In genomic region chr11:66442631-66443030, GRCm38 (mm10) we compare ENCODE assay signal across 28 mouse cellular contexts.
A peak's percentile ranks its signal among the peaks of the same experiment; 100 is the strongest.
DNase-seq lines count a peak whose midpoint lies in the region; ATAC-seq and TF ChIP-seq lines count a peak whose summit lies in the region.
"Had no signal": no experiment of that assay in that cellular context is flagged by ENCODE, and none has a peak within 500 bp of the region (broad histone marks: within the 10 kb centered on the region; RNA-seq: fewer than 3 reads in every experiment).

No protein-coding gene starts in this region.

- no peak for TF ChIP-seq EP300 in liver, postnatal 0 days (IDR thresholded peaks at IDR 0.05; ENCODE audit: low read depth)

- DNase-seq in embryo, embryonic 10.5 days (ENCODE audit: low spot score) = peak; percentile 50
- DNase-seq in embryo, embryonic 10 days (ENCODE audit: low spot score) = no peak
- DNase-seq in hindbrain, embryonic 10.5 days (ENCODE audit: low spot score) = peak; percentile 10
- no peak for DNase-seq in hindbrain, postnatal 0 days (ENCODE audit: low spot score)
- DNase-seq in Muller cell, postnatal 12 days (ENCODE audit: inconsistent ontology term) = peak; percentile 51
- DNase-seq in mesoderm, embryonic 11.5 days (ENCODE audit: low read depth, low spot score) = peak; percentile 13
- DNase-seq in heart, postnatal 25 days (ENCODE audit: low spot score) = no peak
- DNase-seq in liver, postnatal 0 days = no peak
- DNase-seq: adrenal gland, adult 2 months; adrenal gland, postnatal 36 days; B cell, adult 2 months; cerebellum, adult 11-12 months; cerebellum, adult 9-10 months; cerebellum, postnatal 25 days; gastrocnemius, postnatal 10 days; heart, adult 18-20 months; heart, postnatal 10 days; kidney, adult 11 months had no signal

- no peak overlapping the region for H3K4me3 ChIP-seq in hindbrain, embryonic 10.5 days
- H3K4me3 ChIP-seq in hindbrain, postnatal 0 days (ENCODE audit: low read length) = no peak overlapping the region
- no peak overlapping the region for H3K4me3 ChIP-seq in liver, postnatal 0 days (ENCODE audit: low read depth, low read length)
- H3K4me3 ChIP-seq: embryonic facial prominence, embryonic 15.5 days; erythroblast, embryonic 14.5 days; forebrain, embryonic 10.5 days; heart, embryonic 10.5 days had no signal

- peaks cover 9% of the 10 kb centered on the region; the same call in 1 of the 2 replicates for H3K4me1 ChIP-seq in hindbrain, embryonic 10.5 days (replicated peaks)
- no peaks in the 10 kb centered on the region for H3K4me1 ChIP-seq in hindbrain, postnatal 0 days (ENCODE audit: insufficient read depth, low read length)
- H3K4me1 ChIP-seq in liver, postnatal 0 days (ENCODE audit: insufficient read depth) = no peaks in the 10 kb centered on the region
- H3K4me1 ChIP-seq: embryonic facial prominence, embryonic 15.5 days; heart, embryonic 10.5 days had no signal

- intact Hi-C loops in heart, postnatal 25 days (cut with DNase I) = no loop called here

- H3K27me3 ChIP-seq in hindbrain, embryonic 10.5 days (ENCODE audit: insufficient read depth, poor library complexity, severe bottlenecking) = no peaks in the 10 kb centered on the region
- H3K27me3 ChIP-seq in hindbrain, postnatal 0 days (ENCODE audit: insufficient read depth, low read length) = no peaks in the 10 kb centered on the region
- no peaks in the 10 kb centered on the region for H3K27me3 ChIP-seq in liver, postnatal 0 days (ENCODE audit: insufficient read depth, low read length)
- H3K27me3 ChIP-seq: embryonic facial prominence, embryonic 15.5 days had no signal

- ATAC-seq in hindbrain, postnatal 0 days = no peak
- ATAC-seq in liver, postnatal 0 days = no peak
- ATAC-seq: activated CD4-positive, CD25-positive, alpha-beta regulatory T cell, adult 4 months; CD4-positive, CD25-positive, alpha-beta regulatory T cell, adult 4 months; forebrain, embryonic 16.5 days; hindbrain, embryonic 16.5 days; Patski had no signal

- no peak overlapping the region for H3K27ac ChIP-seq in hindbrain, embryonic 10.5 days
- H3K27ac ChIP-seq in hindbrain, postnatal 0 days = no peak overlapping the region
- no peak overlapping the region for H3K27ac ChIP-seq in liver, postnatal 0 days (ENCODE audit: low read depth)
- H3K27ac ChIP-seq: embryonic facial prominence, embryonic 15.5 days; forebrain, embryonic 10.5 days; heart, embryonic 10.5 days had no signal

- WGBS in hindbrain, embryonic 10.5 days = 20% methylated on average over 5 of the region's 5 CpGs
- 17% methylated on average over 5 of the region's 5 CpGs for WGBS in hindbrain, postnatal 0 days
- 64% methylated on average over 5 of the region's 5 CpGs for WGBS in liver, postnatal 0 days (ENCODE audit: insufficient replicate concordance)

- H3K36me3 ChIP-seq in hindbrain, embryonic 10.5 days = no peaks in the 10 kb centered on the region
- no peaks in the 10 kb centered on the region for H3K36me3 ChIP-seq in hindbrain, postnatal 0 days (ENCODE audit: insufficient read depth, low read length)
- no peaks in the 10 kb centered on the region for H3K36me3 ChIP-seq in liver, postnatal 0 days (replicated peaks; ENCODE audit: insufficient read depth, low read length)
- H3K36me3 ChIP-seq: embryonic facial prominence, embryonic 15.5 days; forebrain, embryonic 10.5 days; G1E; heart, embryonic 10.5 days had no signal

- H3K9ac ChIP-seq in hindbrain, postnatal 0 days (replicated peaks; ENCODE audit: low read length) = no peak overlapping the region
- H3K9ac ChIP-seq in liver, postnatal 0 days (replicated peaks) = no peak overlapping the region
- H3K9ac ChIP-seq: embryonic facial prominence, embryonic 15.5 days had no signal

- TF ChIP-seq CTCF in hindbrain, postnatal 0 days (IDR thresholded peaks at IDR 0.05; ENCODE audit: low read depth) = no peak
- no peak for TF ChIP-seq CTCF in liver, postnatal 0 days (IDR thresholded peaks at IDR 0.05; ENCODE audit: low read depth)

- no peak overlapping the region for H3K4me2 ChIP-seq in hindbrain, postnatal 0 days (ENCODE audit: low read depth, low read length)
- no peak overlapping the region for H3K4me2 ChIP-seq in liver, postnatal 0 days (ENCODE audit: low read depth, low read length)
- H3K4me2 ChIP-seq: embryonic facial prominence, embryonic 15.5 days had no signal

- no peaks in the 10 kb centered on the region for H3K9me3 ChIP-seq in hindbrain, embryonic 10.5 days
- no peaks in the 10 kb centered on the region for H3K9me3 ChIP-seq in hindbrain, postnatal 0 days (ENCODE audit: low read length)
- no peaks in the 10 kb centered on the region for H3K9me3 ChIP-seq in liver, postnatal 0 days (ENCODE audit: low read length)
- H3K9me3 ChIP-seq: embryonic facial prominence, embryonic 15.5 days; forebrain, embryonic 10.5 days; heart, embryonic 10.5 days had no signal

Comparison
In these comparisons a context has a peak if more than half of its experiments do, and no peak if none do; other contexts are left out.
1. DNase-seq: peak in embryo, embryonic 10.5 days (single experiment), hindbrain, embryonic 10.5 days (single experiment), Muller cell, postnatal 12 days (single experiment) and mesoderm, embryonic 11.5 days (single experiment); none in embryo, embryonic 10 days (single experiment), hindbrain, postnatal 0 days (single experiment), heart, postnatal 25 days (single experiment) and liver, postnatal 0 days (single experiment).